Mouse (Mus musculus) T-cell, adult 2 months (primary cell): ENCODE results near the gene Foxo3.

Source experiments
- DNase-seq: peaks from one replicate; pipeline ENCODE4 v3.0.0; 2022; ENCODE audit warnings: low spot score

Foxo3 gene

GRCm38 (mm10) chr10:42178751-42179150, 97.8 kb downstream of the Foxo3 start:
- no peak for DNase-seq

- no peak for DNase-seq
Measured at GRCm38 (mm10) chr10:42177771-42178674, 98.5 kb downstream of the Foxo3 start.

- no peak for DNase-seq
Measured at GRCm38 (mm10) chr10:42174283-42174682, 102.3 kb downstream of the Foxo3 start.

- DNase-seq: no peak
Measured at GRCm38 (mm10) chr10:42173839-42174238, 102.7 kb downstream of the Foxo3 start.

GRCm38 (mm10) chr10:42170889-42171347, 105.6 kb downstream of the Foxo3 start:
- no peak for DNase-seq

- no peak for DNase-seq
Measured at GRCm38 (mm10) chr10:42170201-42170600, 106.4 kb downstream of the Foxo3 start.

- DNase-seq: no peak
Measured at GRCm38 (mm10) chr10:42154727-42155126, 121.8 kb downstream of the Foxo3 start.

GRCm38 (mm10) chr10:42152426-42153205, 123.9 kb downstream of the Foxo3 start:
- no peak for DNase-seq

GRCm38 (mm10) chr10:42149767-42150166, 126.8 kb downstream of the Foxo3 start:
- no peak for DNase-seq

GRCm38 (mm10) chr10:42148326-42148725, 128.2 kb downstream of the Foxo3 start:
- no peak for DNase-seq

- no peak for DNase-seq
Measured at GRCm38 (mm10) chr10:42145221-42145620, 131.3 kb downstream of the Foxo3 start.

GRCm38 (mm10) chr10:42144788-42145187, 131.8 kb downstream of the Foxo3 start:
- no peak for DNase-seq

GRCm38 (mm10) chr10:42144176-42144575, 132.4 kb downstream of the Foxo3 start:
- no peak for DNase-seq

- DNase-seq: no peak
Measured at GRCm38 (mm10) chr10:42142791-42143190, 133.8 kb downstream of the Foxo3 start.

- no peak for DNase-seq
Measured at GRCm38 (mm10) chr10:42142081-42142480, 134.5 kb downstream of the Foxo3 start.

GRCm38 (mm10) chr10:42139749-42140148, 136.8 kb downstream of the Foxo3 start:
- no peak for DNase-seq

- no peak for DNase-seq
Measured at GRCm38 (mm10) chr10:42134759-42135702, 141.5 kb downstream of the Foxo3 start.
